Mouse (Mus musculus) ES-Bruce4 (cell line): ENCODE results near the gene Zfp747. TPM values are rescaled to one million over a fixed set of nuclear protein-coding genes. Genes with fewer than 3 reads are reported as not detected.

Experiments
- H3K27ac ChIP-seq: 2 replicates; pipeline ENCODE4 v1.5.1; 2012; ENCODE audit warnings: low read length, inconsistent platforms; ENCODE audit not compliant: insufficient read depth
- H3K27me3 ChIP-seq: 2 replicates; pipeline ENCODE4 v1.6.1; 2012; ENCODE audit warnings: mild to moderate bottlenecking, low read length, inconsistent platforms; ENCODE audit not compliant: control insufficient read depth, poor library complexity, insufficient read depth, severe bottlenecking
- H3K36me3 ChIP-seq: 2 replicates; pipeline ENCODE4 v1.6.1; 2012; ENCODE audit warnings: inconsistent platforms, mild to moderate bottlenecking, low read length, moderate library complexity; ENCODE audit not compliant: control insufficient read depth, poor library complexity, insufficient read depth, severe bottlenecking
- H3K4me1 ChIP-seq: one replicate; pipeline ENCODE4 v1.8.1; 2011; ENCODE audit warnings: low read length; ENCODE audit not compliant: control insufficient read depth, insufficient read depth
- H3K4me3 ChIP-seq: 2 replicates; pipeline ENCODE4 v1.5.1; 2011; ENCODE audit warnings: low read depth, mild to moderate bottlenecking, low read length
- H3K9ac ChIP-seq: 2 replicates; pipeline ENCODE4 v1.6.1; 2012; ENCODE audit warnings: low read depth, mild to moderate bottlenecking, inconsistent platforms; ENCODE audit not compliant: poor library complexity, severe bottlenecking
- H3K9me3 ChIP-seq: replicated peaks from 2 replicates; pipeline ENCODE4 v1.6.1; 2012; ENCODE audit warnings: mild to moderate bottlenecking, low read length, inconsistent platforms; ENCODE audit not compliant: control insufficient read depth, poor library complexity, insufficient read depth, severe bottlenecking
- CTCF ChIP-seq: IDR thresholded peaks from one replicate; pipeline ENCODE4 v1.8.1; 2011; ENCODE audit warnings: low read depth, low read length
- EP300 ChIP-seq: IDR thresholded peaks from 2 replicates; pipeline ENCODE4 v1.6.1; 2011; ENCODE audit warnings: low read depth, low read length; ENCODE audit not compliant: insufficient read depth
- POLR2A ChIP-seq: IDR thresholded peaks from one replicate; pipeline ENCODE4 v1.8.1; 2011; ENCODE audit warnings: low read length; ENCODE audit not compliant: insufficient read depth
- polyA plus RNA-seq: library from polyadenylated mRNA; stranded (reverse); fragments of >200 nt; gene quantifications from 2 replicates; pipeline ENCODE4 v1.2.4, GENCODE M21; 2011; ENCODE audit warnings: low read depth; ENCODE audit not compliant: missing spikeins, insufficient read depth, insufficient read length

The Zfp747 gene
- polyA plus RNA-seq, 1 experiment: 7.5 TPM

DNA sequence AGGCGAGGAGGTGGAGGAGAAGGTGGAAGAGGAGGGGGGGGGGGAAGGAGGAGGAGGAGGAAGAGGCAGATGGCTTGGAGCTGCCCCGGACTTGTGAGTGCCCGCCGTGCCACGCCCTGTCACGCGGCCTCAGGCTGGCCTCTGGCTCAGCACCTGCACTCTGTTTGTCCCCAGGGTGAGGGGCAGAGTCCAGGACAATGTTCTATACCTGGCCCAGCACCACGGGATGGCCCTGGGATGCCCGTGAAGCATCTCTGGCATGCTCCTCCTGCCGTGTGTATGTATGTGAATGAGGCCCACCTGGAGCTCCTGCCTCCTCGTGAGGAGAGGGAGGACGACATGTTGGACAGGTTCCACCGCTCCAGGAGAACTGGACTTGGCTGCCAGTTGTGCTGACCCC is 14.4 kb downstream of the Zfp747 start:
- Histone ChIP-seq H3K36me3 (no peaks in the 10 kb centered on the region), H3K4me3 (no peak overlapping the region), H3K9me3 (no peaks in the 10 kb centered on the region), H3K27me3 (no peaks in the 10 kb centered on the region), H3K4me1 (no peaks in the 10 kb centered on the region), H3K9ac (no peak overlapping the region), H3K27ac (no peak overlapping the region)
- TF ChIP-seq EP300 (no peak), POLR2A (no peak), CTCF (no peak)

DNA sequence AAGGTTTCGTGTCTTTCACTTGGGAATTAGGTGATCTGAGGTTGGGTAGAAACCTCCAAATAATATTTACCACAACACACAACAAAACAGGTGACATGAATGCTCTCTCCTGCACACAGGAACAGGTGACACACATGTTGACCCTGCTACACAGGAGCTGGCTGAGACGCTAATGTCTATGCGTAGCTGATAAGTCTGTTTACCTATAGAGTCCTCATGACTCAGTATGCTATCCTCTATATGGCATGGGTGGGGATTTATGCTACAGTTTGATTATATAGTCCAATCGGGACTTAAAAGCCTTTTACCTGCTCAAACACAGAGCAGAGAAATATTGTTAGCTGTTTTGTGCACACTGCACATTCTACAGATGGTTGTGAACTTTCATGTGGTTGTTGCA is 15.6 kb downstream of the Zfp747 start:
- H3K9me3 ChIP-seq: no peaks in the 10 kb centered on the region
- no peaks in the 10 kb centered on the region for H3K4me1 ChIP-seq
- H3K36me3 ChIP-seq: no peaks in the 10 kb centered on the region
- H3K27me3 ChIP-seq: no peaks in the 10 kb centered on the region
- H3K4me3 ChIP-seq: no peak overlapping the region
- H3K9ac ChIP-seq: no peak overlapping the region
- H3K27ac ChIP-seq: no peak overlapping the region
- no peak for TF ChIP-seq CTCF
- TF ChIP-seq EP300: no peak
- no peak for TF ChIP-seq POLR2A

- no peaks in the 10 kb centered on the region for H3K27me3 ChIP-seq
- H3K36me3 ChIP-seq: no peaks in the 10 kb centered on the region
- 0 out of 2 replicates have a peak, but pooled peaks cover 3% of the 10 kb centered on the region for H3K9me3 ChIP-seq
- no peak overlapping the region for H3K9ac ChIP-seq
- no peak overlapping the region for H3K4me3 ChIP-seq
- no peaks in the 10 kb centered on the region for H3K4me1 ChIP-seq
- TF ChIP-seq CTCF (no peak), EP300 (no peak), POLR2A (no peak)
- H3K27ac ChIP-seq: no peak overlapping the region
Observed at GRCm38 (mm10) chr7:127358472-127358871, 17.4 kb downstream of the Zfp747 start.

DNA sequence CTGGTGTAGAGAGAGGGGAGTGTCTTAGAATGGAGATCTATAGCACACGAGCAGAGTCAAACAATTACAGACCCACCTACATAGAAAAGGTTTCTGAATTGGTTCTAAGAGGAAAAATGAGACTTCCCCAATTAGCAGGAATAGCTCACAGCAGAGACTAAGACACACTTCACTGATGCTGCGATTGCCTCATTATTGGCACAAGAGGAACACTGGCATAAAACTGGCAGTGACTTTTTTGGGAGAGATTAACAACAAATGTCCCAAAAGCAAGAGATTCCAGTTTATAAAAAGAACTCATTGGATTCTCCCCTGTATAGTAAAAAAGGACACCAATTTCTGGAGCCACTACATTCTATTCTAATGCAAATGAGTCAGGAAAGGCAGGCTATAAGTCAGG is 18.0 kb downstream of the Zfp747 start:
- Histone ChIP-seq H3K9ac (no peak overlapping the region), H3K4me3 (no peak overlapping the region)
- TF ChIP-seq CTCF (no peak), POLR2A (no peak), EP300 (no peak)

DNA sequence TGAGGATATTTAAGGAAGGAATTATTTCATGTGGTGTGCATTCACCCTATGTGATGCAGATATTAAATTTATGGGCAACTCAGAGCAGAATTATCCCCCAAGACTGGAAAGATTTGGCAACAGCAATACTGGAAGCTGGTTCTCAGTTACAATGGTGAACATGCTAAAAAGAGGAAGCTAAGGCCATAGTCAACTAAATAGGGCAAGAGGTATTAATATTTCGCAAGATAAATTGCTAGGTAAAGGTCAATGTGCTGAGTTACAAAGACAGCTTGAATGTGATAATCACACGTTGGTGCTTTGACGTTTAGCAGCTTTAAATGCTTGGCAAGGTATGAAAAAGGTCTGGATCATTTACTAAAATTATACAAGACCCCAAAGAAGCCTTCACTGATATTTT is 20.1 kb downstream of the Zfp747 start:
- TF ChIP-seq POLR2A (no peak), CTCF (no peak), EP300 (no peak)
- Histone ChIP-seq H3K9me3 (0 out of 2 replicates have a peak, but pooled peaks cover 5% of the 10 kb centered on the region), H3K27ac (no peak overlapping the region), H3K9ac (no peak overlapping the region), H3K36me3 (no peaks in the 10 kb centered on the region), H3K4me3 (no peak overlapping the region), H3K4me1 (no peaks in the 10 kb centered on the region), H3K27me3 (no peaks in the 10 kb centered on the region)

More for the DNA sequence above, 18.0 kb downstream of the Zfp747 start:
- H3K27me3 ChIP-seq: no peaks in the 10 kb centered on the region
- H3K4me1 ChIP-seq: no peaks in the 10 kb centered on the region
- no peak overlapping the region for H3K27ac ChIP-seq
- 0 out of 2 replicates have a peak, but pooled peaks cover 5% of the 10 kb centered on the region for H3K9me3 ChIP-seq
- no peaks in the 10 kb centered on the region for H3K36me3 ChIP-seq

DNA sequence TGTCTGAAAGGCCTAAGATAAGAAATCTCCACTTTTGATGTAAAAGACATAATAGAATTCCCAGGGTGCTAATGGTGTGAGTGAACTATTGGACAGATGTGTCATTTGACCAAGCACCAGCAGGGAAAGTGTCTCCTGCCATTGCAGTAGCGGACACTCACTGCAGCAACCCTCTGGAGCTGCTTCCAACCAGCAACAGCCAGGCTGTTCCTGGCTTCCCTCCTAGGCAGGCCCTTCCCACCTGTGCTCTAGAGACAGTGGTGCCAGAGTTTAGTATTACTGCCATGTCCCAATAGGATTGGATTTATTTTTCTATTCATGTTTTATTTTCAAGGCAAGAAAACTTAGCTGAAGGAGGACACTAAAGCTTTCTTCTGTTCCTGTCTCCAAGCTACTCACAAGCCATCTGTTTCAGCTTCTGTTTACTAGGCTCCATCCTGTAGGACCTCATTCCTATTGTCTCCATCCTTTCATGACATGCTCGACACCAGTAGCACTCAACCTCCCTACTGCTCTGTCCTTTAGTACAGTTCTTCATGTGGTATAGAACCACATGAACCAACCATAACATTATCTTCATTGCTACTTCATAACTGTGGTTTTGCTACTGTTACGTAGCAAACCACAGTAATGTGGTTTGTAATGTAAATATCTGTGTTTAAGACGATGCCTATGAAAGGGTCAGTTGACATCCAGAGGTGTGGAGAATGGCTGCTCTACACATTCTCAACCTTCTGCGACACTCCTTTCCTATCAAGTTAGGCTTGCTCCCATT is 24.4 kb downstream of the Zfp747 start:
- Histone ChIP-seq H3K36me3 (no peaks in the 10 kb centered on the region), H3K4me3 (no peak overlapping the region), H3K27me3 (no peaks in the 10 kb centered on the region), H3K27ac (no peak overlapping the region), H3K4me1 (no peaks in the 10 kb centered on the region), H3K9ac (no peak overlapping the region), H3K9me3 (0 out of 2 replicates have a peak, but pooled peaks cover 5% of the 10 kb centered on the region)
- TF ChIP-seq EP300: no peak
- no peak for TF ChIP-seq CTCF
- no peak for TF ChIP-seq POLR2A
